Mouse (Mus musculus): ENCODE results near the gene AC109138.7. TPM values are rescaled to one million over a fixed set of nuclear protein-coding genes. Genes with fewer than 3 reads are reported as not detected.

AC109138.7 gene
- polyA plus RNA-seq, 1 experiment from 2014 or later, result not detected

DNA sequence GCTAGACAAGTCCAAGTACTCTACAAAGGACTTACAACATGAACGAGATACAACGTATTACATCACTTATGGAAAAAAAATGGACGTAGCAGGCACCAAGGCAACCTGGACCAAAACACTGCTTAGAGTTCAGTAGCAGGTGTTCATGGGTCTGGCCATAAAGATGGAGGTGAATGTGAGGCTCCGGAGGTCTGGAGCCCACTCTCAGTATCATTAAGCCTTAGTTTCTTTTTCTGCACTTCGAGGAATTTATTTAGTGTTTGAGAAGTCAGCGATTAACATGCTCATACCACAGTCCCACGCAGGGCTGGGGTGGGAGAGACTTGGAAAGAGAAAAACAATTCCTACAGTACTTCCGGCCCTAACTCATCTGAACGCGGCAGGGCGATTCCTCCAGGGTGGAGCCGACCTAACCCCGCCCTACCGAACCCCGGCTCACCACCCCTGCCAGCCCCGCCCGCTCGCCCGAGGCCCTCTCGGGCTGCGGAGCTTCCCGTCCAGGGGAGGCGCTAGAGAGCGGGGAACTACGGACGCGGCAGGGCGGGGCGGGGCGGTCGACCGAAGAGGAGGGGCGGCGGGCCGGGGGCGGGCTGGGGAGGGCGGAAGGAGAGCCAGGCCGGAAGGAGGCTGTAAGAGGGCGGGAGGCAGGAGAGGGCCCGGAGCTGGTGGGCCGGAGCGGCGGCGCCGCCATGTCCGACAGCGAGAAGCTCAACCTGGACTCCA lies 22.5 kb upstream of the AC109138.7 start, which contains the start of gene Ppp1ca:
Gene Ppp1ca, plus strand, starts transcription at position 538 of the 723 bp plus-strand sequence.
- WGBS, result 7% methylated on average over 42 of the region's 47 CpGs
- peak; percentile 92 for ATAC-seq (ENCODE audit: low FRiP score)
- peak; percentile 92 for DNase-seq (ENCODE audit: low spot score)
- Histone ChIP-seq H3K27me3 (ENCODE audit: control insufficient read depth, insufficient read depth, low read length) (no peaks in the 10 kb centered on the region), H3K4me3 (replicated peaks; ENCODE audit: low read length) (peak within 1 kb of the TSS; percentile 97), H3K36me3 (replicated peaks; ENCODE audit: control insufficient read depth, insufficient read depth) (peaks cover 36% of the 10 kb centered on the region), H3K4me2 (replicated peaks) (peak within 1 kb of the TSS; percentile 65), H3K4me1 (replicated peaks; ENCODE audit: control insufficient read depth, insufficient read depth, low read length) (peaks cover 12% of the 10 kb centered on the region), H3K9ac (peak within 1 kb of the TSS; percentile 98), H3K27ac (peak within 1 kb of the TSS; percentile 90), H3K9me3 (ENCODE audit: control insufficient read depth, low read length) (no peaks in the 10 kb centered on the region)

DNA sequence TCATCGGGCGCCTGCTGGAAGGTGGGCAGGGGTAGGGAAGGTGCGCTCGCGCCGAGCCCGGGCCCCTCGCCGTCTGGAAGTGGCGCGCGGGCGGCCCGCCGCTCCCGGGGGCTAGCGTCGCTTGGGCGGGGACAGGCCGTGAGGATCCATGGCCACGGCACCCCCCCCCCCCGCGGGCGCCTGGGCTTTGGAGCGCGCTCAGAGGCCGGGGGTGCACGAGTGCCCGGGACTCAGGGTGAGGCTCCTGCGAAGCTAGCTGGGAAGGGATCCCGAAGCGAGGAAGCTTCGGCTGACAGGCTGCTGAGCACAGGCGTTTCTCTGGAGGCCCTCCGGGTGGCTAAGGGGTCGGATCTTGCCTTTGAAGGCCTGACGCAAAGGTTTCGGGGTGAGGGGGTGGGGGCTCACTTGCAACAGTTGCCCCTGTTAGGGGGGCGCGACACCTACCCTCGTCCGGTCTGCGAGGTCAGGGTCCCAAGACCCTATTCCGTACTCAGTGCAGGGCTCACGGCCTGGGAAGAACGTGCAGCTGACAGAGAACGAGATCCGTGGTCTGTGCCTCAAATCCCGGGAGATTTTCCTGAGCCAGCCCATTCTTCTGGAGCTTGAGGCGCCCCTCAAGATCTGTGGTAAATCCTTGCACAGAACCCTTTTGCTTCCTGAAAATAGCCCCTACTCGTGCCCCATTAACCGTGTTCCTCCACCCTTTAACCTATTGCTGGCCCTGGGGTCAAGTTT lies 21.7 kb upstream of the AC109138.7 start:
- Histone ChIP-seq H3K4me2 (replicated peaks) (peak overlapping the region; percentile 65), H3K27me3 (ENCODE audit: control insufficient read depth, insufficient read depth, low read length) (no peaks in the 10 kb centered on the region), H3K9ac (peak overlapping the region; percentile 98), H3K4me3 (replicated peaks; ENCODE audit: low read length) (peak overlapping the region; percentile 97), H3K27ac (peak overlapping the region; percentile 90), H3K9me3 (ENCODE audit: control insufficient read depth, low read length) (no peaks in the 10 kb centered on the region), H3K4me1 (replicated peaks; ENCODE audit: control insufficient read depth, insufficient read depth, low read length) (peaks cover 12% of the 10 kb centered on the region), H3K36me3 (replicated peaks; ENCODE audit: control insufficient read depth, insufficient read depth) (peaks cover 42% of the 10 kb centered on the region)
- DNase-seq (ENCODE audit: low spot score) (peak; percentile 45), ATAC-seq (ENCODE audit: low FRiP score) (peak; percentile 18)
- WGBS, result under 1% methylated on average over 42 of the region's 52 CpGs

GRCm38 (mm10) chr19:4193129-4193528 lies 21.0 kb upstream of the AC109138.7 start:
- Histone ChIP-seq H3K9ac (peak overlapping the region; percentile 98), H3K36me3 (replicated peaks; ENCODE audit: control insufficient read depth, insufficient read depth) (peaks cover 44% of the 10 kb centered on the region), H3K27ac (no peak overlapping the region; the same call in 1 of the 2 replicates), H3K4me3 (replicated peaks; ENCODE audit: low read length) (peak overlapping the region; percentile 97), H3K4me2 (replicated peaks) (peak overlapping the region; percentile 65), H3K4me1 (replicated peaks; ENCODE audit: control insufficient read depth, insufficient read depth, low read length) (peaks cover 12% of the 10 kb centered on the region), H3K27me3 (ENCODE audit: control insufficient read depth, insufficient read depth, low read length) (no peaks in the 10 kb centered on the region), H3K9me3 (ENCODE audit: control insufficient read depth, low read length) (no peaks in the 10 kb centered on the region)
- 61% methylated on average over 6 of the region's 6 CpGs for WGBS
- no peak for DNase-seq (ENCODE audit: low spot score)
- ATAC-seq (ENCODE audit: low FRiP score), result no peak

GRCm38 (mm10) chr19:4194021-4194724 lies 20.0 kb upstream of the AC109138.7 start:
- H3K9ac ChIP-seq, result no peak overlapping the region
- H3K27me3 ChIP-seq (ENCODE audit: control insufficient read depth, insufficient read depth, low read length), result no peaks in the 10 kb centered on the region
- 91% methylated on average over 8 of the region's 8 CpGs for WGBS
- H3K4me1 ChIP-seq (replicated peaks; ENCODE audit: control insufficient read depth, insufficient read depth, low read length), result peaks cover 12% of the 10 kb centered on the region
- H3K4me2 ChIP-seq (replicated peaks), result peak overlapping the region; percentile 65; the same call in 1 of the 2 replicates
- H3K27ac ChIP-seq, result no peak overlapping the region
- peaks cover 44% of the 10 kb centered on the region for H3K36me3 ChIP-seq (replicated peaks; ENCODE audit: control insufficient read depth, insufficient read depth)
- H3K4me3 ChIP-seq (replicated peaks; ENCODE audit: low read length), result no peak overlapping the region
- ATAC-seq (ENCODE audit: low FRiP score) (no peak), DNase-seq (ENCODE audit: low spot score) (no peak)
- H3K9me3 ChIP-seq (ENCODE audit: control insufficient read depth, low read length), result no peaks in the 10 kb centered on the region

DNA sequence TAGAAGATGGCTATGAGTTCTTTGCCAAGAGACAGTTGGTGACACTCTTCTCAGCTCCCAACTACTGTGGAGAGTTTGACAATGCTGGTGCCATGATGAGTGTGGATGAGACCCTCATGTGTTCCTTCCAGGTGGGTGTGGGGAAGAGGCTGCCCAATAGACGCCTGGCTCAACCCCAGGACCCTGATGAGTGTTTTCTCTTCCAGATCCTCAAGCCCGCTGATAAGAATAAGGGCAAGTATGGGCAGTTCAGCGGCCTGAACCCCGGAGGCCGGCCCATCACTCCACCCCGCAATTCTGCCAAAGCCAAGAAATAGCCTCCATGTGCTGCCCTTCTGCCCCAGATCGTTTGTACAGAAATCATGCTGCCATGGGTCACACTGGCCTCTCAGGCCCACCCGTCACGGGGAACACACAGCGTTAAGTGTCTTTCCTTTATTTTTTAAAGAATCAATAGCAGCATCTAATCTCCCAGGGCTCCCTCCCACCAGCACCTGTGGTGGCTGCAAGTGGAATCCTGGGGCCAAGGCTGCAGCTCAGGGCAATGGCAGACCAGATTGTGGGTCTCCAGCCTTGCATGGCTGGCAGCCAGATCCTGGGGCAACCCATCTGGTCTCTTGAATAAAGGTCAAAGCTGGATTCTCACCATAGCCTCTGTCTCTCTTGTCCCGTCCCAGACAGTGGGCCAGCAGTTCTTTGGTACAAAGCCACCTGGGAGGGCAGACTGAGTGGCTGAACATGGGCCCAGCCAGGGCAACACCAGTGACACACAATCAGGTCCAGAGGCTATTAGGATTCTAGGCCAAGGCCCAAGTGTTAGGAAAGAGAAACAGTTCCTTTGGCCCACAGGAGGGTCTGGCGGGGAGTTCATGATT lies 19.1 kb upstream of the AC109138.7 start:
- DNase-seq (ENCODE audit: low spot score), result no peak
- Histone ChIP-seq H3K36me3 (replicated peaks; ENCODE audit: control insufficient read depth, insufficient read depth) (peaks cover 44% of the 10 kb centered on the region), H3K9ac (no peak overlapping the region), H3K4me2 (replicated peaks) (no peak overlapping the region), H3K4me3 (replicated peaks; ENCODE audit: low read length) (no peak overlapping the region), H3K9me3 (ENCODE audit: control insufficient read depth, low read length) (no peaks in the 10 kb centered on the region), H3K4me1 (replicated peaks; ENCODE audit: control insufficient read depth, insufficient read depth, low read length) (peaks cover 12% of the 10 kb centered on the region), H3K27me3 (ENCODE audit: control insufficient read depth, insufficient read depth, low read length) (no peaks in the 10 kb centered on the region), H3K27ac (no peak overlapping the region)
- WGBS, result 75% methylated on average over 12 of the region's 12 CpGs
- ATAC-seq (ENCODE audit: low FRiP score), result no peak

- 50% methylated on average over 2 of the region's 2 CpGs for WGBS
- Histone ChIP-seq H3K4me1 (replicated peaks; ENCODE audit: control insufficient read depth, insufficient read depth, low read length) (peaks cover 21% of the 10 kb centered on the region), H3K4me2 (replicated peaks) (no peak overlapping the region), H3K9me3 (ENCODE audit: control insufficient read depth, low read length) (no peaks in the 10 kb centered on the region), H3K36me3 (replicated peaks; ENCODE audit: control insufficient read depth, insufficient read depth) (peaks cover 44% of the 10 kb centered on the region), H3K27ac (no peak overlapping the region), H3K27me3 (ENCODE audit: control insufficient read depth, insufficient read depth, low read length) (no peaks in the 10 kb centered on the region), H3K9ac (no peak overlapping the region), H3K4me3 (replicated peaks; ENCODE audit: low read length) (no peak overlapping the region)
- DNase-seq (ENCODE audit: low spot score) (no peak), ATAC-seq (ENCODE audit: low FRiP score) (no peak)
These were observed 18.1 kb upstream of the AC109138.7 start for GRCm38 (mm10) chr19:4196048-4196447.

DNA sequence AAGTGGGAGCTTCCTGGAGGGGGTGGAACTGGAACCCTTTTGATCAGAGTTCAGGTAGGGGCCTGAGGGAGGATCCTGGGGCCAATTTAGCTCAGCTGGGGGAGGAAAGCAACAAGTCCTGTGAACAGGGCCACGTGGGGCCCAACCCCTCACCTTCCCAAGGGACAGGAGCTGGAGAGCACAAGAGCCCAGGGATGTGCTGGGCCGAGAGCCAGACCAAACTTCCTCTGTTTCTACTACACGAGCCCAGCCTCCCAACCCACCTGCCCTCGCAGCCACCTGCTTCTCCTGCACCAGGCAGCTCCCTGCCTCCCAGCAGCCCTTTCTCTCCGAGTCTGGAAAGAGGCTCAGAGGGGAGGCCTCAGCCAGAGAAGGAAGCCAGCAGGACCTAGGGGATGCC lies 17.6 kb upstream of the AC109138.7 start:
- H3K4me1 ChIP-seq (replicated peaks; ENCODE audit: control insufficient read depth, insufficient read depth, low read length), result peaks cover 22% of the 10 kb centered on the region
- H3K27ac ChIP-seq, result no peak overlapping the region
- WGBS, result 57% methylated on average over 5 of the region's 5 CpGs
- H3K9me3 ChIP-seq (ENCODE audit: control insufficient read depth, low read length), result no peaks in the 10 kb centered on the region
- peaks cover 44% of the 10 kb centered on the region for H3K36me3 ChIP-seq (replicated peaks; ENCODE audit: control insufficient read depth, insufficient read depth)
- no peak overlapping the region for H3K9ac ChIP-seq
- H3K27me3 ChIP-seq (ENCODE audit: control insufficient read depth, insufficient read depth, low read length), result no peaks in the 10 kb centered on the region
- ATAC-seq (ENCODE audit: low FRiP score) (no peak), DNase-seq (ENCODE audit: low spot score) (no peak)
- H3K4me2 ChIP-seq (replicated peaks), result no peak overlapping the region
- H3K4me3 ChIP-seq (replicated peaks; ENCODE audit: low read length), result no peak overlapping the region

- Histone ChIP-seq H3K36me3 (replicated peaks; ENCODE audit: control insufficient read depth, insufficient read depth) (peaks cover 44% of the 10 kb centered on the region), H3K4me1 (replicated peaks; ENCODE audit: control insufficient read depth, insufficient read depth, low read length) (peaks cover 28% of the 10 kb centered on the region), H3K4me2 (replicated peaks) (no peak overlapping the region), H3K27me3 (ENCODE audit: control insufficient read depth, insufficient read depth, low read length) (no peaks in the 10 kb centered on the region), H3K9ac (no peak overlapping the region), H3K27ac (no peak overlapping the region), H3K4me3 (replicated peaks; ENCODE audit: low read length) (no peak overlapping the region), H3K9me3 (ENCODE audit: control insufficient read depth, low read length) (no peaks in the 10 kb centered on the region)
- no peak for ATAC-seq (ENCODE audit: low FRiP score)
- no peak for DNase-seq (ENCODE audit: low spot score)
- 73% methylated on average over 3 of the region's 3 CpGs for WGBS
These were observed 17.0 kb upstream of the AC109138.7 start for GRCm38 (mm10) chr19:4197180-4197579.
